30 mouse cellular contexts compared by ENCODE assay signal in the genomic region with DNA sequence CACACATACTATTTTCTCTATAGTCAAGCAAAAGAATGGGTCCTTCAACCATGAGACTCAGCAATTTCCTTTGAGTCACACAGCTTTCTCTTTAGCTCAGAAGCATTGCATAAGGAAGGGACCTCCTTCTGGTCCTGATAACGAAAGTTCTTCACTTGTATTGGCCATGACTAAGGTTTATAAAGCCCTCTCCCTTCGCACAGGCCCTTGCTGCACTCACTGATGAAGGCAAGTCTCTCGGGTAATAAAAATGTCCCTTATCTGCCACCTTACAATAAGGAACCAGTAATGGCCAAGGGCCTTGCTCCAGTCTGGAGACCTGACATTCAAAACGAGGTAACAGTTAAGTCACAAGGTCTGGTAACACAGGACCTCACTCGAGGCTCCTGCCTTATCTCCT.
"Had no signal": no experiment of that assay in that cellular context is flagged by ENCODE, and none has a peak within 500 bp of the region (broad histone marks: within the 10 kb centered on the region; RNA-seq: fewer than 3 reads in every experiment).

No protein-coding gene starts in this region.

- H3K36me3 ChIP-seq: limb, embryonic 10.5 days; limb, embryonic 12.5 days; limb, embryonic 13.5 days; limb, embryonic 15.5 days; liver, embryonic 12.5 days; liver, embryonic 13.5 days; liver, embryonic 15.5 days; lung, embryonic 15.5 days; midbrain, embryonic 10.5 days; midbrain, embryonic 12.5 days; midbrain, embryonic 13.5 days; midbrain, embryonic 15.5 days had no signal

- H3K4me1 ChIP-seq: limb, embryonic 10.5 days; limb, embryonic 12.5 days; limb, embryonic 13.5 days; limb, embryonic 15.5 days; liver, embryonic 12.5 days; liver, embryonic 13.5 days; liver, embryonic 15.5 days; megakaryocyte, embryonic 14.5 days; midbrain, embryonic 10.5 days; midbrain, embryonic 12.5 days; midbrain, embryonic 13.5 days; midbrain, embryonic 15.5 days had no signal

- DNase-seq: left cerebral cortex, postnatal 4 days; liver; liver, embryonic 13.5 days; lung, adult 18-20 months; lung, adult 2 months; lung, embryonic 14.5 days; lung, postnatal 10 days; lung, postnatal 14 days; lung, postnatal 36 days; lung, postnatal 4 days; midbrain, embryonic 14.5 days had no signal

- H3K9ac ChIP-seq: limb, embryonic 12.5 days; limb, embryonic 13.5 days; limb, embryonic 15.5 days; liver, embryonic 12.5 days; liver, embryonic 13.5 days; liver, embryonic 14.5 days; liver, embryonic 15.5 days; lung, embryonic 14.5 days; lung, embryonic 15.5 days; midbrain, embryonic 12.5 days; midbrain, embryonic 13.5 days; midbrain, embryonic 15.5 days had no signal

- H3K4me2 ChIP-seq: limb, embryonic 12.5 days; limb, embryonic 13.5 days; limb, embryonic 15.5 days; liver, embryonic 11.5 days; liver, embryonic 12.5 days; liver, embryonic 13.5 days; liver, embryonic 15.5 days; lung, embryonic 14.5 days; lung, embryonic 15.5 days; midbrain, embryonic 11.5 days; midbrain, embryonic 12.5 days; midbrain, embryonic 13.5 days; midbrain, embryonic 15.5 days had no signal

- H3K27ac ChIP-seq: limb, embryonic 10.5 days; limb, embryonic 12.5 days; limb, embryonic 13.5 days; limb, embryonic 15.5 days; liver, embryonic 12.5 days; liver, embryonic 13.5 days; liver, embryonic 14.5 days; liver, embryonic 15.5 days; lung, embryonic 15.5 days; macrophage; midbrain, embryonic 10.5 days; midbrain, embryonic 12.5 days; midbrain, embryonic 13.5 days; midbrain, embryonic 15.5 days had no signal

- H3K27me3 ChIP-seq: limb, embryonic 12.5 days; limb, embryonic 13.5 days; limb, embryonic 15.5 days; liver, embryonic 12.5 days; liver, embryonic 13.5 days; liver, embryonic 15.5 days; lung, embryonic 15.5 days; megakaryocyte, embryonic 14.5 days; midbrain, embryonic 12.5 days; midbrain, embryonic 13.5 days; midbrain, embryonic 15.5 days had no signal

- ATAC-seq: liver, embryonic 12.5 days; lung, postnatal 0 days; midbrain, embryonic 13.5 days; midbrain, embryonic 15.5 days; midbrain, embryonic 16.5 days had no signal

- H3K4me3 ChIP-seq: limb, embryonic 10.5 days; limb, embryonic 12.5 days; limb, embryonic 13.5 days; limb, embryonic 15.5 days; liver, embryonic 12.5 days; liver, embryonic 13.5 days; liver, embryonic 15.5 days; lung, embryonic 15.5 days; megakaryocyte, embryonic 14.5 days; midbrain, embryonic 10.5 days; midbrain, embryonic 12.5 days; midbrain, embryonic 13.5 days; midbrain, embryonic 15.5 days; myocyte had no signal

- H3K9me3 ChIP-seq: limb, embryonic 10.5 days; limb, embryonic 12.5 days; limb, embryonic 13.5 days; limb, embryonic 15.5 days; liver, embryonic 12.5 days; liver, embryonic 13.5 days; liver, embryonic 15.5 days; lung, embryonic 15.5 days; midbrain, embryonic 10.5 days; midbrain, embryonic 12.5 days; midbrain, embryonic 13.5 days; midbrain, embryonic 15.5 days had no signal
